Mouse (Mus musculus): ENCODE measurements around the gene Sgip1. TPM values are rescaled to one million over a fixed set of nuclear protein-coding genes. Genes with fewer than 3 reads are reported as not detected.

The Sgip1 gene
- polyA plus RNA-seq, 1 experiment from 2014 or later = 3.2 TPM

- Histone ChIP-seq H3K9ac (ENCODE audit: low read depth, low read length) (no peak overlapping the region), H3K27ac (ENCODE audit: low read depth, low read length) (no peak overlapping the region), H3K4me3 (ENCODE audit: low read depth, low read length) (no peak overlapping the region), H3K4me2 (peak overlapping the region; percentile 11; the same call in 1 of the 2 replicates), H3K4me1 (ENCODE audit: control insufficient read depth, insufficient read depth, low read length) (no peaks in the 10 kb centered on the region), H3K9me3 (replicated peaks; ENCODE audit: control insufficient read depth, low read length) (no peaks in the 10 kb centered on the region), H3K36me3 (ENCODE audit: control insufficient read depth, insufficient read depth, low read length) (no peaks in the 10 kb centered on the region), H3K27me3 (ENCODE audit: control insufficient read depth, insufficient read depth, low read length) (no peaks in the 10 kb centered on the region)
- ATAC-seq (replicated peaks; ENCODE audit: insufficient number of reproducible peaks, low FRiP score, low TSS enrichment) = no peak
- 60% methylated on average over 7 of the region's 7 CpGs for WGBS (ENCODE audit: insufficient replicate concordance)
These were observed 115.0 kb downstream of the Sgip1 start for GRCm38 (mm10) chr4:102856086-102856485.

- H3K27ac ChIP-seq (ENCODE audit: low read depth, low read length) = no peak overlapping the region
- H3K4me2 ChIP-seq = no peak overlapping the region
- 87% methylated on average over 15 of the region's 15 CpGs for WGBS (ENCODE audit: insufficient replicate concordance)
- H3K36me3 ChIP-seq (ENCODE audit: control insufficient read depth, insufficient read depth, low read length) = no peaks in the 10 kb centered on the region
- no peaks in the 10 kb centered on the region for H3K9me3 ChIP-seq (replicated peaks; ENCODE audit: control insufficient read depth, low read length)
- ATAC-seq (replicated peaks; ENCODE audit: insufficient number of reproducible peaks, low FRiP score, low TSS enrichment) = no peak
- no peaks in the 10 kb centered on the region for H3K4me1 ChIP-seq (ENCODE audit: control insufficient read depth, insufficient read depth, low read length)
- no peak overlapping the region for H3K4me3 ChIP-seq (ENCODE audit: low read depth, low read length)
- H3K9ac ChIP-seq (ENCODE audit: low read depth, low read length) = no peak overlapping the region
- no peaks in the 10 kb centered on the region for H3K27me3 ChIP-seq (ENCODE audit: control insufficient read depth, insufficient read depth, low read length)
These were observed 118.4 kb downstream of the Sgip1 start for GRCm38 (mm10) chr4:102859259-102860194.

GRCm38 (mm10) chr4:102862751-102863710 lies 121.9 kb downstream of the Sgip1 start:
- Histone ChIP-seq H3K4me1 (ENCODE audit: control insufficient read depth, insufficient read depth, low read length) (no peaks in the 10 kb centered on the region), H3K36me3 (ENCODE audit: control insufficient read depth, insufficient read depth, low read length) (no peaks in the 10 kb centered on the region), H3K4me3 (ENCODE audit: low read depth, low read length) (no peak overlapping the region), H3K9ac (ENCODE audit: low read depth, low read length) (no peak overlapping the region), H3K9me3 (replicated peaks; ENCODE audit: control insufficient read depth, low read length) (no peaks in the 10 kb centered on the region), H3K4me2 (no peak overlapping the region), H3K27me3 (ENCODE audit: control insufficient read depth, insufficient read depth, low read length) (no peaks in the 10 kb centered on the region), H3K27ac (ENCODE audit: low read depth, low read length) (no peak overlapping the region)
- ATAC-seq (replicated peaks; ENCODE audit: insufficient number of reproducible peaks, low FRiP score, low TSS enrichment) = no peak
- 75% methylated on average over 15 of the region's 15 CpGs for WGBS (ENCODE audit: insufficient replicate concordance)

- Histone ChIP-seq H3K4me3 (ENCODE audit: low read depth, low read length) (no peak overlapping the region), H3K27me3 (ENCODE audit: control insufficient read depth, insufficient read depth, low read length) (no peaks in the 10 kb centered on the region), H3K4me2 (no peak overlapping the region), H3K27ac (ENCODE audit: low read depth, low read length) (no peak overlapping the region), H3K9me3 (replicated peaks; ENCODE audit: control insufficient read depth, low read length) (no peaks in the 10 kb centered on the region), H3K9ac (ENCODE audit: low read depth, low read length) (no peak overlapping the region), H3K36me3 (ENCODE audit: control insufficient read depth, insufficient read depth, low read length) (no peaks in the 10 kb centered on the region), H3K4me1 (ENCODE audit: control insufficient read depth, insufficient read depth, low read length) (no peaks in the 10 kb centered on the region; the same call in 1 of the 2 replicates)
- WGBS (ENCODE audit: insufficient replicate concordance) = 86% methylated on average over 3 of the region's 3 CpGs
- ATAC-seq (replicated peaks; ENCODE audit: insufficient number of reproducible peaks, low FRiP score, low TSS enrichment) = no peak
These were observed 125.4 kb downstream of the Sgip1 start for GRCm38 (mm10) chr4:102866531-102866930.

- no peak for ATAC-seq (replicated peaks; ENCODE audit: insufficient number of reproducible peaks, low FRiP score, low TSS enrichment)
- 80% methylated on average over 4 of the region's 4 CpGs for WGBS (ENCODE audit: insufficient replicate concordance)
- Histone ChIP-seq H3K9ac (ENCODE audit: low read depth, low read length) (no peak overlapping the region), H3K27me3 (ENCODE audit: control insufficient read depth, insufficient read depth, low read length) (no peaks in the 10 kb centered on the region), H3K9me3 (replicated peaks; ENCODE audit: control insufficient read depth, low read length) (no peaks in the 10 kb centered on the region), H3K4me3 (ENCODE audit: low read depth, low read length) (no peak overlapping the region), H3K36me3 (ENCODE audit: control insufficient read depth, insufficient read depth, low read length) (no peaks in the 10 kb centered on the region), H3K4me2 (no peak overlapping the region), H3K27ac (ENCODE audit: low read depth, low read length) (no peak overlapping the region), H3K4me1 (ENCODE audit: control insufficient read depth, insufficient read depth, low read length) (no peaks in the 10 kb centered on the region; the same call in 1 of the 2 replicates)
These were observed 130.2 kb downstream of the Sgip1 start for GRCm38 (mm10) chr4:102871274-102871673.

GRCm38 (mm10) chr4:102883142-102883541 lies 142.0 kb downstream of the Sgip1 start:
- H3K4me3 ChIP-seq (ENCODE audit: low read depth, low read length) = no peak overlapping the region
- H3K9ac ChIP-seq (ENCODE audit: low read depth, low read length) = no peak overlapping the region
- no peak overlapping the region for H3K27ac ChIP-seq (ENCODE audit: low read depth, low read length)
- H3K4me1 ChIP-seq (ENCODE audit: control insufficient read depth, insufficient read depth, low read length) = no peaks in the 10 kb centered on the region
- no peak overlapping the region for H3K4me2 ChIP-seq
- WGBS (ENCODE audit: insufficient replicate concordance) = 84% methylated on average over 3 of the region's 3 CpGs
- no peak for ATAC-seq (replicated peaks; ENCODE audit: insufficient number of reproducible peaks, low FRiP score, low TSS enrichment)
- no peaks in the 10 kb centered on the region for H3K9me3 ChIP-seq (replicated peaks; ENCODE audit: control insufficient read depth, low read length)
- H3K27me3 ChIP-seq (ENCODE audit: control insufficient read depth, insufficient read depth, low read length) = no peaks in the 10 kb centered on the region
- H3K36me3 ChIP-seq (ENCODE audit: control insufficient read depth, insufficient read depth, low read length) = no peaks in the 10 kb centered on the region

- no peaks in the 10 kb centered on the region for H3K4me1 ChIP-seq (ENCODE audit: control insufficient read depth, insufficient read depth, low read length)
- no peak overlapping the region for H3K9ac ChIP-seq (ENCODE audit: low read depth, low read length)
- H3K4me3 ChIP-seq (ENCODE audit: low read depth, low read length) = no peak overlapping the region
- ATAC-seq (replicated peaks; ENCODE audit: insufficient number of reproducible peaks, low FRiP score, low TSS enrichment) = no peak
- 81% methylated on average over 4 of the region's 4 CpGs for WGBS (ENCODE audit: insufficient replicate concordance)
- no peak overlapping the region for H3K27ac ChIP-seq (ENCODE audit: low read depth, low read length)
- no peak overlapping the region for H3K4me2 ChIP-seq
- no peaks in the 10 kb centered on the region for H3K36me3 ChIP-seq (ENCODE audit: control insufficient read depth, insufficient read depth, low read length)
- H3K9me3 ChIP-seq (replicated peaks; ENCODE audit: control insufficient read depth, low read length) = no peaks in the 10 kb centered on the region
- H3K27me3 ChIP-seq (ENCODE audit: control insufficient read depth, insufficient read depth, low read length) = no peaks in the 10 kb centered on the region
These were observed 143.1 kb downstream of the Sgip1 start for GRCm38 (mm10) chr4:102884228-102884627.

- Histone ChIP-seq H3K4me2 (no peak overlapping the region), H3K4me3 (ENCODE audit: low read depth, low read length) (no peak overlapping the region), H3K36me3 (ENCODE audit: control insufficient read depth, insufficient read depth, low read length) (no peaks in the 10 kb centered on the region), H3K9ac (ENCODE audit: low read depth, low read length) (no peak overlapping the region), H3K27ac (ENCODE audit: low read depth, low read length) (no peak overlapping the region), H3K4me1 (ENCODE audit: control insufficient read depth, insufficient read depth, low read length) (no peaks in the 10 kb centered on the region), H3K9me3 (replicated peaks; ENCODE audit: control insufficient read depth, low read length) (no peaks in the 10 kb centered on the region), H3K27me3 (ENCODE audit: control insufficient read depth, insufficient read depth, low read length) (no peaks in the 10 kb centered on the region)
- ATAC-seq (replicated peaks; ENCODE audit: insufficient number of reproducible peaks, low FRiP score, low TSS enrichment) = no peak
- 76% methylated on average over 2 of the region's 2 CpGs for WGBS (ENCODE audit: insufficient replicate concordance)
These were observed 145.4 kb downstream of the Sgip1 start for GRCm38 (mm10) chr4:102886459-102886858.

Measured in heart, embryonic 11.5 days (tissue).